Comparison of ENCODE assay signal across 8 mouse cellular contexts in genomic region chr1:42851810-42852209, GRCm38 (mm10). TPM values are rescaled to one million over a fixed set of nuclear protein-coding genes. Genes with fewer than 3 reads are reported as not detected.
A peak's percentile ranks its signal among the peaks of the same experiment; 100 is the strongest.
DNase-seq lines count a peak whose midpoint lies in the region; ATAC-seq and TF ChIP-seq lines count a peak whose summit lies in the region.

No protein-coding gene starts in this region.

- TF ChIP-seq RAD21 in CH12.LX (IDR thresholded peaks at IDR 0.05; ENCODE audit: low read depth, low read length): no peak

- peaks cover 0 to 8% of the 10 kb centered on the region in 2 experiments for H3K36me3 ChIP-seq in CH12.LX (replicated peaks in 1 of 2; ENCODE audit: control insufficient read depth in 1 of 2, insufficient read depth in 1 of 2, low read length in 1 of 2)
- no peaks in the 10 kb centered on the region for H3K36me3 ChIP-seq in intestine, postnatal 0 days (ENCODE audit: control insufficient read depth, insufficient read depth)
- no peaks in the 10 kb centered on the region for H3K36me3 ChIP-seq in neural tube, embryonic 15.5 days

- dilution Hi-C loops in CH12.LX (cut with MboI; ENCODE audit: extremely low pct_ligation_motif_present, extremely low pct_unique_long_range_greater_than_20kb, low sequenced_read_pairs): no loop called here

- H3K27ac ChIP-seq in CH12.LX (ENCODE audit: insufficient read depth, low read depth): no peak overlapping the region
- 0 out of 2 replicates have a peak overlapping the region, but pooled peaks have one; percentile 69 for H3K27ac ChIP-seq in intestine, postnatal 0 days (ENCODE audit: low read depth, low read length)
- no peak overlapping the region for H3K27ac ChIP-seq in neural tube, embryonic 15.5 days (replicated peaks)

- no peak for TF ChIP-seq POLR2A in CH12.LX (IDR thresholded peaks at IDR 0.05; ENCODE audit: low read depth, low read length)

- no peak for TF ChIP-seq CTCF in CH12.LX (conservative IDR thresholded peaks at IDR 0.05 in 1 of 2, IDR thresholded peaks at IDR 0.05 in 1 of 2; ENCODE audit: low read depth in 2 of 2, low read length in 2 of 2)
- TF ChIP-seq CTCF in intestine, postnatal 0 days (IDR thresholded peaks at IDR 0.05; ENCODE audit: low read depth): no peak

- peak; percentile 46 for DNase-seq in heart, adult 11 months
- DNase-seq in heart, adult 9 months (ENCODE audit: low spot score in 2 of 2): no peak
- peak; percentile 25 for DNase-seq in CH12.LX (ENCODE audit: extremely low read depth)
- peak; percentile 18 for DNase-seq in embryo, embryonic 9.5 days (ENCODE audit: extremely low spot score)
- no peak for DNase-seq in ovary, adult 18-20 months (ENCODE audit: low spot score)
- no peak for DNase-seq in urinary bladder, postnatal 25 days (ENCODE audit: low spot score)

- TF ChIP-seq EP300 in CH12.LX (IDR thresholded peaks at IDR 0.05; ENCODE audit: low read length): no peak

- no peaks in the 10 kb centered on the region for H3K27me3 ChIP-seq in CH12.LX (replicated peaks)
- no peaks in the 10 kb centered on the region for H3K27me3 ChIP-seq in intestine, postnatal 0 days (replicated peaks; ENCODE audit: control insufficient read depth, insufficient read depth, low read length)
- no peaks in the 10 kb centered on the region for H3K27me3 ChIP-seq in neural tube, embryonic 15.5 days (replicated peaks)

- H3K79me2 ChIP-seq in CH12.LX (replicated peaks; ENCODE audit: control insufficient read depth, extremely low read depth, insufficient read depth, poor library complexity, severe bottlenecking): peaks cover 39% of the 10 kb centered on the region

- peak overlapping the region; percentile 99 for H3K4me2 ChIP-seq in CH12.LX (ENCODE audit: insufficient read depth, low read depth, poor library complexity, severe bottlenecking)
- peak overlapping the region; percentile 68 for H3K4me2 ChIP-seq in intestine, postnatal 0 days (replicated peaks; ENCODE audit: low read depth)
- H3K4me2 ChIP-seq in neural tube, embryonic 15.5 days: peak overlapping the region; percentile 70

- ATAC-seq in intestine, postnatal 0 days: no peak
- ATAC-seq in neural tube, embryonic 15.5 days (ENCODE audit: low FRiP score): no peak; the same call in 1 of the 2 replicates

- no peaks in the 10 kb centered on the region for H3K9me3 ChIP-seq in CH12.LX (replicated peaks; ENCODE audit: low read length)
- no peaks in the 10 kb centered on the region for H3K9me3 ChIP-seq in intestine, postnatal 0 days (ENCODE audit: control insufficient read depth)
- H3K9me3 ChIP-seq in neural tube, embryonic 15.5 days (replicated peaks): no peaks in the 10 kb centered on the region

- H3K4me1 ChIP-seq in CH12.LX (ENCODE audit: control insufficient read depth in 1 of 2, insufficient read depth in 2 of 2): peaks cover 3 to 25% of the 10 kb centered on the region in 2 experiments; a peak in 2 of 4 replicates
- H3K4me1 ChIP-seq in intestine, postnatal 0 days (replicated peaks; ENCODE audit: control insufficient read depth, insufficient read depth, low read length): no peaks in the 10 kb centered on the region
- peaks cover 9% of the 10 kb centered on the region for H3K4me1 ChIP-seq in neural tube, embryonic 15.5 days

- in situ Hi-C loops in CH12.LX (cut with MboI; ENCODE audit: low pct_ligation_motif_present, low pct_unique_long_range_greater_than_20kb, low sequenced_read_pairs): no loop called here

- H3K9ac ChIP-seq in CH12.LX (ENCODE audit: insufficient read depth, low read depth): peak overlapping the region; percentile 72
- H3K9ac ChIP-seq in intestine, postnatal 0 days (ENCODE audit: low read depth, low read length): peak overlapping the region; percentile 80
- H3K9ac ChIP-seq in neural tube, embryonic 15.5 days (replicated peaks): peak overlapping the region; percentile 72

- 3% methylated on average over 16 of the region's 16 CpGs for WGBS in intestine, postnatal 0 days
- 3% methylated on average over 16 of the region's 16 CpGs for WGBS in neural tube, embryonic 15.5 days

- peak overlapping the region; percentile 79 to 87 (median 85) for H3K4me3 ChIP-seq in CH12.LX (replicated peaks in 1 of 3; ENCODE audit: low read depth in 2 of 3, low read length in 2 of 3, poor library complexity in 1 of 3)
- H3K4me3 ChIP-seq in intestine, postnatal 0 days (ENCODE audit: low read depth, low read length): peak overlapping the region; percentile 94
- H3K4me3 ChIP-seq in neural tube, embryonic 15.5 days (replicated peaks): peak overlapping the region; percentile 95

TF ChIP-seq in CH12.LX, 34 proteins besides CTCF, POLR2A, EP300 and RAD21:
- TF ChIP-seq KAT2A (IDR thresholded peaks at IDR 0.05; ENCODE audit: insufficient replicate concordance, low read length) (no peak), JUN (IDR thresholded peaks at IDR 0.05; ENCODE audit: insufficient read depth, low read depth, low read length) (no peak), ZC3H11A (IDR thresholded peaks at IDR 0.05; ENCODE audit: low read depth, low read length) (no peak), USF2 (conservative IDR thresholded peaks at IDR 0.05; ENCODE audit: low read depth, low read length) (no peak), ETS1 (conservative IDR thresholded peaks at IDR 0.05; ENCODE audit: low read depth, low read length) (no peak), RCOR1 (conservative IDR thresholded peaks at IDR 0.05; ENCODE audit: low read depth, low read length) (no peak), MEF2A (IDR thresholded peaks at IDR 0.05; ENCODE audit: borderline replicate concordance, low read depth, low read length) (no peak), BHLHE40 (IDR thresholded peaks at IDR 0.05; ENCODE audit: low read depth, low read length) (no peak), E2F4 (IDR thresholded peaks at IDR 0.05; ENCODE audit: insufficient replicate concordance, low read depth, low read length) (no peak), ZNF384 (IDR thresholded peaks at IDR 0.05; ENCODE audit: low read depth, low read length) (no peak), ZKSCAN1 (IDR thresholded peaks at IDR 0.05; ENCODE audit: borderline replicate concordance, low read depth, low read length) (no peak), POLR2AphosphoS2 (IDR thresholded peaks at IDR 0.05; ENCODE audit: low read depth, low read length) (no peak)

RNA-seq across cellular contexts. Expression of gene Mrps9, which starts 0.8 kb away (rescaled TPM):
- total RNA-seq in CH12.LX (2012; rRNA removed) (105 and 111 TPM in 2 replicates), CH12.LX (2014; rRNA removed) (134 and 144 TPM in 2 replicates)
- polyA plus RNA-seq in CH12.LX (2012; ENCODE audit: insufficient read length, low read depth): 89.9 and 98.6 TPM in 2 replicates
- polyA plus RNA-seq in intestine, postnatal 0 days (2015; fragmentation: Nextera tagmentation; extraction: Ambion mirVana): 37.1 and 38.3 TPM in 2 replicates
- 35.6 and 38.0 TPM in 2 replicates for polyA plus RNA-seq in neural tube, embryonic 15.5 days (2015; fragmentation: Nextera tagmentation; extraction: Ambion mirVana)

Comparison
In these comparisons a context has a peak if more than half of its experiments do, and no peak if none do; other contexts are left out.
1. DNase-seq: peak in heart, adult 11 months (single experiment), CH12.LX (single experiment) and embryo, embryonic 9.5 days (single experiment); none in heart, adult 9 months (0 of 2), ovary, adult 18-20 months (single experiment) and urinary bladder, postnatal 25 days (single experiment).
2. Peak in every context shown above with its lines, with median percentiles within 50 percentile points of each other: H3K4me2 ChIP-seq, H3K4me3 ChIP-seq and H3K9ac ChIP-seq.